Mouse (Mus musculus): ENCODE measurements at regions not wholly inside any gene's neighbourhood (a gene's known extent, or its start where the extent isn't known, plus 50 kb on each side); places are given as distances from the start of the nearest gene placed in this dataset.

- no peaks in the 10 kb centered on the region for H3K9me3 ChIP-seq (replicated peaks; ENCODE audit: insufficient read depth, low read length)
- H3K79me2 ChIP-seq (ENCODE audit: control insufficient read depth, insufficient read depth, low read length, poor library complexity), result no peaks in the 10 kb centered on the region
- TF ChIP-seq NELFE (IDR thresholded peaks at IDR 0.05; ENCODE audit: low read depth, low read length), result no peak
- TF ChIP-seq USF2 (IDR thresholded peaks at IDR 0.05; ENCODE audit: borderline replicate concordance in 1 of 2, insufficient read depth in 1 of 2, low read depth in 1 of 2, low read length in 2 of 2), result no peak
- TF ChIP-seq POLR2A (IDR thresholded peaks at IDR 0.05; ENCODE audit: control insufficient read depth in 1 of 2, insufficient read depth in 1 of 2, low read depth in 1 of 2, low read length in 2 of 2, poor library complexity in 1 of 2), result no peak
- no peak for TF ChIP-seq E2F4 (IDR thresholded peaks at IDR 0.05; ENCODE audit: borderline replicate concordance, low read depth, low read length)
- TF ChIP-seq BHLHE40 (IDR thresholded peaks at IDR 0.05; ENCODE audit: borderline replicate concordance, low read depth, low read length), result no peak
- TF ChIP-seq TAL1 (IDR thresholded peaks at IDR 0.05; ENCODE audit: low read length), result no peak
- TF ChIP-seq SIN3A (IDR thresholded peaks at IDR 0.05; ENCODE audit: low read length), result no peak
- no peak for TF ChIP-seq MAZ (IDR thresholded peaks at IDR 0.05; ENCODE audit: low read depth, low read length)
- no peak for TF ChIP-seq TCF12 (IDR thresholded peaks at IDR 0.05; ENCODE audit: low read depth, low read length)
- TF ChIP-seq GABPA (IDR thresholded peaks at IDR 0.05; ENCODE audit: low read depth, low read length), result no peak
- TF ChIP-seq HCFC1 (IDR thresholded peaks at IDR 0.05; ENCODE audit: low read depth, low read length), result no peak
- no peak for TF ChIP-seq ETS1 (IDR thresholded peaks at IDR 0.05; ENCODE audit: low read depth, low read length)
- TF ChIP-seq JUND (IDR thresholded peaks at IDR 0.05; ENCODE audit: low read depth, low read length), result no peak
- H3K27ac ChIP-seq (ENCODE audit: control insufficient read depth, low read depth, low read length), result no peak overlapping the region
- no peaks in the 10 kb centered on the region for H3K4me1 ChIP-seq (ENCODE audit: control insufficient read depth in 1 of 2, insufficient read depth in 2 of 2, low read length in 2 of 2)
- no peak overlapping the region for H3K4me3 ChIP-seq (ENCODE audit: control insufficient read depth in 1 of 2, insufficient read depth in 1 of 2, low read depth in 2 of 2, low read length in 2 of 2)
- no peak overlapping the region for H3K9ac ChIP-seq (ENCODE audit: control insufficient read depth, low read depth, low read length, poor library complexity, severe bottlenecking)
- H3K36me3 ChIP-seq (ENCODE audit: control insufficient read depth in 1 of 2, insufficient read depth in 2 of 2, low read length in 2 of 2), result no peaks in the 10 kb centered on the region
- no peaks in the 10 kb centered on the region for H3K27me3 ChIP-seq (ENCODE audit: control insufficient read depth in 1 of 2, insufficient read depth in 2 of 2, low read length in 2 of 2)
- DNase-seq (ENCODE audit: low read depth, low spot score), result no peak
Observed at GRCm38 (mm10) chr13:97705926-97706325, 54.5 kb downstream of the Gm10260 start.

DNA sequence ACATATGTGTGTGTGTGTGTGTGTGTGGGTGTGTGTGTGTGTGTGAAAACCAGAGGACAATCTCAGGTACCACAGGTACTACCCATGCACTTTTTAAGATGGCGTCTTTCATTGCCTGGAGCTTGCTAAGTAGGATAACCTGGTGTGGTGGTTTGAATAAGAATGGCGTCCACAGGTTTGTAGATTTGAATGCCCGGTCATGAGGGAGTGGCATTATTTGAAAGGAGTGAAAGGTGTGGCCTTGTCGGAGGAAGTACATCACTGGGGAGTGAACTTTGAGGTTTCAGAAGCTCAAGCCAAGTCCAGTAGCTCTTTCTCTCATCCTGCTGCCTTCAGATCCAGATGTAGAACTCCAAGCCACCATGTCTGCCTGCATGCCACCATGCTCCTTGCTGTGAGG lies 55.9 kb downstream of the Gm10260 start:
- no peak for TF ChIP-seq E2F4 (IDR thresholded peaks at IDR 0.05; ENCODE audit: borderline replicate concordance, low read depth, low read length)
- TF ChIP-seq MAZ (IDR thresholded peaks at IDR 0.05; ENCODE audit: low read depth, low read length), result no peak
- no peak for TF ChIP-seq ZC3H11A (IDR thresholded peaks at IDR 0.05; ENCODE audit: low read depth, low read length)
- no peak for TF ChIP-seq GATA1 (IDR thresholded peaks at IDR 0.05; ENCODE audit: low read depth, low read length)
- TF ChIP-seq TAL1 (IDR thresholded peaks at IDR 0.05; ENCODE audit: low read length), result no peak
- TF ChIP-seq MAX (IDR thresholded peaks at IDR 0.05; ENCODE audit: low read length), result no peak
- no peak for TF ChIP-seq RCOR1 (IDR thresholded peaks at IDR 0.05; ENCODE audit: low read depth, low read length)
- no peak for TF ChIP-seq SMC3 (IDR thresholded peaks at IDR 0.05; ENCODE audit: low read depth, low read length)
- TF ChIP-seq HCFC1 (IDR thresholded peaks at IDR 0.05; ENCODE audit: low read depth, low read length), result no peak
- no peak for TF ChIP-seq KAT2A (conservative IDR thresholded peaks at IDR 0.05; ENCODE audit: low read depth, low read length)
- TF ChIP-seq POLR2AphosphoS2 (IDR thresholded peaks at IDR 0.05; ENCODE audit: low read length), result no peak
- no peak for TF ChIP-seq ZKSCAN1 (IDR thresholded peaks at IDR 0.05; ENCODE audit: low read depth, low read length)
- no peak for TF ChIP-seq MXI1 (IDR thresholded peaks at IDR 0.05; ENCODE audit: low read depth, low read length)
- TF ChIP-seq MYC (IDR thresholded peaks at IDR 0.05; ENCODE audit: low read depth, low read length), result no peak
- TF ChIP-seq POLR2AphosphoS5 (IDR thresholded peaks at IDR 0.05; ENCODE audit: borderline replicate concordance, low read depth, low read length), result no peak
- TF ChIP-seq USF1 (IDR thresholded peaks at IDR 0.05; ENCODE audit: low read depth, low read length), result no peak
- TF ChIP-seq MEF2A (IDR thresholded peaks at IDR 0.05; ENCODE audit: extremely low read depth, insufficient replicate concordance, low read depth, low read length, poor library complexity, severe bottlenecking), result no peak
- no peak for TF ChIP-seq CHD2 (IDR thresholded peaks at IDR 0.05; ENCODE audit: low read length)
- TF ChIP-seq ZMIZ1 (IDR thresholded peaks at IDR 0.05; ENCODE audit: low read depth, low read length), result no peak
- peaks cover 3 to 6% of the 10 kb centered on the region in 2 experiments; a peak in 3 of 4 replicates for H3K4me1 ChIP-seq (ENCODE audit: control insufficient read depth in 1 of 2, insufficient read depth in 2 of 2, low read length in 2 of 2)
- no peak overlapping the region for H3K27ac ChIP-seq (ENCODE audit: control insufficient read depth, low read depth, low read length)
- no peaks in the 10 kb centered on the region for H3K79me2 ChIP-seq (ENCODE audit: control insufficient read depth, insufficient read depth, low read length, poor library complexity)
- no peak overlapping the region for H3K4me3 ChIP-seq (ENCODE audit: control insufficient read depth in 1 of 2, insufficient read depth in 1 of 2, low read depth in 2 of 2, low read length in 2 of 2)
- H3K27me3 ChIP-seq (ENCODE audit: control insufficient read depth in 1 of 2, insufficient read depth in 2 of 2, low read length in 2 of 2), result no peaks in the 10 kb centered on the region
- H3K9ac ChIP-seq (ENCODE audit: control insufficient read depth, low read depth, low read length, poor library complexity, severe bottlenecking), result no peak overlapping the region
- H3K36me3 ChIP-seq (ENCODE audit: control insufficient read depth in 1 of 2, insufficient read depth in 2 of 2, low read length in 2 of 2), result peaks cover 0 to 6% of the 10 kb centered on the region in 2 experiments; a peak in 2 of 4 replicates
- no peaks in the 10 kb centered on the region for H3K9me3 ChIP-seq (replicated peaks; ENCODE audit: insufficient read depth, low read length)
- DNase-seq (ENCODE audit: low read depth, low spot score), result no peak

All from MEL (cell line).